1 mouse cellular context compared by ENCODE assay signal in the genomic region with DNA sequence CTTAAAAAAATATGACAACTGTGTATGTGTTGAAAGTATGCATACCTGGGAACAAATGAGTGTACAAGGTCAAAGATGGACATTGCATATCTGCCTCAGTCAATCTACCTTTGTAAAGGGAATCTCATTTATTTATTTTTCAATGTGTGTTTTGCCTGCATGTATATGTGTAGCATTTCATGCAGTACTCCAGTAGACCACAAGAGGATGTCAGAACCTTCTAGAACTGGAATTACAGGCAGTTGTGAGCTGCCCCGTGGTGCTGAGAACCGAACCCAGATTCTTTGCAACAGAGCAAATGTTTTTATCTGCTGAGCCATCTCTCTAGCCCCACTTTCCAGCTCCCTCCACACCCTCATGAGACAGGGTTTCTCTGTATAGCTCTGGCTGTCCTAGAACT.
TF ChIP-seq lines count a peak whose summit lies in the region.

No protein-coding gene starts in this region.

TF ChIP-seq in MEL, 35 proteins besides CTCF, POLR2A, EP300 and RAD21:
- TF ChIP-seq GABPA (IDR thresholded peaks at IDR 0.05; ENCODE audit: low read depth, low read length) (no peak), KAT2A (conservative IDR thresholded peaks at IDR 0.05; ENCODE audit: low read depth, low read length) (no peak), ZC3H11A (IDR thresholded peaks at IDR 0.05; ENCODE audit: low read depth, low read length) (no peak), USF2 (IDR thresholded peaks at IDR 0.05; ENCODE audit: borderline replicate concordance in 1 of 2, insufficient read depth in 1 of 2, low read depth in 1 of 2, low read length in 2 of 2) (no peak), E2F4 (IDR thresholded peaks at IDR 0.05; ENCODE audit: borderline replicate concordance, low read depth, low read length) (no peak), ZNF384 (IDR thresholded peaks at IDR 0.05; ENCODE audit: low read depth, low read length) (no peak), TBP (IDR thresholded peaks at IDR 0.05; ENCODE audit: low read depth, low read length) (no peak), NRF1 (IDR thresholded peaks at IDR 0.05; ENCODE audit: insufficient read depth, low read depth, low read length, poor library complexity, severe bottlenecking) (no peak)
